Mouse (Mus musculus): ENCODE data around the gene Comt. TPM values are rescaled to one million over a fixed set of nuclear protein-coding genes. Genes with fewer than 3 reads are reported as not detected.

Comt gene
- 10 to 100 TPM; 40.7 to 43.1 TPM for total RNA-seq (2021)
- long read RNA-seq, experiment 1, transcript Comt-201 (6 exons, 1,397 nt): major isoform, 14 of 30 reads
- long read RNA-seq, experiment 1, transcript Comt-202 (5 exons, 1,866 nt): minor isoform, 12 of 30 reads
- long read RNA-seq, experiment 1, partial matches to known transcripts: 4 of 30 reads
- long read RNA-seq, experiment 1, other reads (novel, unspliced or antisense): 0 of 30 reads
- long read RNA-seq, experiment 2, transcript Comt-202 (5 exons, 1,866 nt): major isoform, 13 of 27 reads
- long read RNA-seq, experiment 2, transcript Comt-201 (6 exons, 1,397 nt): minor isoform, 11 of 27 reads
- long read RNA-seq, experiment 2, partial matches to known transcripts: 3 of 27 reads
- long read RNA-seq, experiment 2, other reads (novel, unspliced or antisense): 0 of 27 reads

- DNase-seq: no peak
- intact Hi-C loops (cut with DNase I; ENCODE audit: low total_unique reads): no loop called here
Observed at GRCm38 (mm10) chr16:18426802-18427280, at the start of gene Comt. TSS of gene Comt (minus strand) at chr16:18426852.

GRCm38 (mm10) chr16:18474021-18474420 lies 47.4 kb upstream of the Comt start:
- intact Hi-C loops (cut with DNase I; ENCODE audit: low total_unique reads): no loop called here
- DNase-seq: no peak

DNA sequence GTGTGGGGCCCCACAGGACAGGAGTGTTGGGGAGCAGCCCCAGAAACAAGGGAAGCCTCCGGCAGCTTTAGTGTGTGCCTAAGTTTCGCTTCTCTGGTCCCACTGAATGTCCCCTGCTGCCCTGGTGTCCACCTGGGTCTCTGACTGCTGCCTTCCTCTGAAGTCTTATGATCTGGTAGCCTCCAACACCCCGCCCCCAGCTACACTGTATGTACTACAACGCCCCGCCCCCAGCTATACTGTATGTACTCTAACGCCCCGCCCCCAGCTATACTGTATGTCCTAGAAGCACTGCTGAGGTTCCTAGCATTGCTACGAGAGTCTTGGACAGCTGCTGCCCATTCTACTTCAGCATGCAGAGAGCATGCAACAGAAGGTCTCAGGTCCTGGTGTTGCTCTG lies 46.3 kb upstream of the Comt start:
- intact Hi-C loops (cut with DNase I; ENCODE audit: low total_unique reads): no loop called here
- no peak for DNase-seq

DNA sequence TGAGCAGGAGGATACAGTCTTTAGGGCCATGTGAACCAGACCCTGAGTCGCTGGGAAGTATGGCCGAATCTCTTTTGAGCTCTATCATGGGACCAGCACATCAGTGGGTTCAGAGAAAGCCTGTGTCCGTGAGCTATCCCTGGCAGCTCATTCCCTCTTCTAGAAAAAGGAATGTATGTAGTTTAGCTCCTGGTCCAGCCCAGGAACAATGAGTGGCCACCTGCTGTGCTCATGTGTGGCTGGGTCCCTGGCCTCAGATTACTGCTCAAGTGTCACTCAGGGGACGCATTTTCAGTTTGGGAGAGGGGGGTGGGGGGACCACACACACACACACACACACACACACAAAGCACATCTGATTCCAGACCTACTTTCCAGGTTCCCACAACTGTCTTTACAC lies 45.8 kb upstream of the Comt start:
- intact Hi-C loops (cut with DNase I; ENCODE audit: low total_unique reads): no loop called here

GRCm38 (mm10) chr16:18471976-18472375 lies 45.3 kb upstream of the Comt start:
- no peak for DNase-seq
- intact Hi-C loops (cut with DNase I; ENCODE audit: low total_unique reads): no loop called here

More for the DNA sequence above, 45.8 kb upstream of the Comt start:
- DNase-seq: no peak

GRCm38 (mm10) chr16:18471381-18471955 lies 44.8 kb upstream of the Comt start:
- intact Hi-C loops (cut with DNase I; ENCODE audit: low total_unique reads): no loop called here

DNA sequence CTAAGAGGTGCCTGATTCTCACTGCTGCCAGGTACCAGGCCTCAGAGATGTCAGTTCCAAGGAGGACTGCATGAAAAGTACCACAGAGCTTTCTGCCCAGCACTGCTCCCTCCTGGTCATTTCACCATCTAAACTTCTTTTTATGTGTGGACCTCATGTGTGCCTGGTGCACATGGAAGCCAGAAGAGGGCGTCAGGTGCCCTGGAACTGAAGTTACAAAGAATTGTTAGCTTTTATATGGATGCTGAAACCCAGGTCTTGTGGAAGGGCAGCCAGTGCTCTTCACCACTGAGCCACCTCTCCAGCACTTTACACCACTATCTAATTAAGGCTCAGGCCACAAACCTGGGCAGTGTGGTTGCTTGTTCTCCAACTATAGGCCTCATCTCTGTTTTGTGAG lies 44.2 kb upstream of the Comt start:
- intact Hi-C loops (cut with DNase I; ENCODE audit: low total_unique reads): no loop called here
- no peak for DNase-seq

More at GRCm38 (mm10) chr16:18471381-18471955, 44.8 kb upstream of the Comt start:
- DNase-seq: no peak

DNA sequence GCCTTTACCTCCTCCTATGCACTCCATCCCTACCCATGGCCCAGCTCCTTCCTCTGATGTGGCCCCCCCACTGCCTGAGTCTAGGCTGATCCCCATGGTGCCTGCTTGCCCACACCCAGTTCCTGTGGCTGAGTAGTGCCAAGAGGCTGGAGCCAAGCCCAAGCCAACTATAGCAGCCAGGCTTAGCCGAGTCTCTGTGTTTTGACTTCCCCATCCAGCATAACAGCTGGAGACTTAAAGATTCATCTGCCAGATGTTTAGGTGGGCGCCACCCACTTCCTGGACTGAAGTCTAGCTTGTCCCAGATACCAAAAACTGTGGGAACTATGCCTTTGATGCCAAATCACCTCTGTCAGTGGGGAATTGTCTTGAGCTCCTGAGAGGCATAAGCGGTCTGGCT lies 37.6 kb upstream of the Comt start:
- peak; percentile 45 for DNase-seq
- intact Hi-C loops (cut with DNase I; ENCODE audit: low total_unique reads): no loop called here

GRCm38 (mm10) chr16:18462598-18462997 lies 35.9 kb upstream of the Comt start:
- intact Hi-C loops (cut with DNase I; ENCODE audit: low total_unique reads): no loop called here
- no peak for DNase-seq

GRCm38 (mm10) chr16:18462031-18462430 lies 35.4 kb upstream of the Comt start:
- intact Hi-C loops (cut with DNase I; ENCODE audit: low total_unique reads): no loop called here
- no peak for DNase-seq

DNA sequence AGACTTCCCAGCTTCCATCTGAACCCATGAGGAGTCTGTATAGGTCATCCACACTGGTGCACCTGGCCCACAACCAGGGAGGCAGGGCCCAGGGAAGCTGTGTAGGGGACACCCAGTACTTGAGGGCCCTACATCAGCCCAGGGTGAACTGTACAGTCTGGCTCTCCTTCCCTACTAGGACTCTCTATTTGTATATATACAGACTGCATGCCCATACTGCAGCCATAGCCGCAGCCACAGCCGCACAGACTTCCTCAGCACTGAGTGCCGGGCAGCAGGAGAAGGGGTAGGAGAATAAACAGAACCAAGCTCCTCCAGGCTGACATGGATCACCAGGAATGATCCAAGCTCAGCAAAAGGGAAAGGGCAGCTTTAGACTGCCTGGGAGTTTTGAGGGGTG lies 34.2 kb upstream of the Comt start:
- intact Hi-C loops (cut with DNase I; ENCODE audit: low total_unique reads): no loop called here
- DNase-seq: no peak

GRCm38 (mm10) chr16:18459955-18460370 lies 33.3 kb upstream of the Comt start:
- peak; percentile 31 for DNase-seq
- intact Hi-C loops (cut with DNase I; ENCODE audit: low total_unique reads): no loop called here

DNA sequence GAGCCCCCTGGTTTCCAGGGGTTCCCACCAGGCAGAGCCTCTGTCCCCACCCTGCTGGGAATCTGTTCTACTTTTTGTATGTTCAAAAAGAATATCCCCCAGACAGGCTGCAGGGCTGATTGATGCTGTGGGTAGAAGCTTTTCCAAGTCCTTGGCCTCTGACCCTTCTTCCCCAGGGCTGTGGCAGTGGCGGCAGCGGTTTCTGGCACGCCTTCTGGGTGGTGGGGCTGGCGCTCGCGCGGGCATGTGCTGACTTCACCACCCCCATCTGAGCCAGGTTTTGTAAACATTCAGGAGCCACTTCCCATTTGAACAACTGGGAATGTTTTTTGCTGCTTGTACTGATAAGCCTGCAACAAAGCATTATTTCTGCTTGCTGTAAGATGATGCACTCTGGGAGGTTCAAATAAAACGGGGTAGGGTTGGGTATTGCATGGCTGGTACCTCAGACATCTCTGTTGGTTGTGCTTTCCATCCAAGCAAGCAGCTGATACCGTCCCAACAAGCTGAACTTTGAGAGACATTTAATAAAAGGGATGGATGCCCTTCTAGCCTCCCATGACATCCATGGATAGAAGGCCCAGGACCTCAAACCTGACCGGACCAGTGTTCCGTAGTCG lies 32.8 kb upstream of the Comt start:
- intact Hi-C loops (cut with DNase I; ENCODE audit: low total_unique reads): no loop called here
- DNase-seq: no peak

DNA sequence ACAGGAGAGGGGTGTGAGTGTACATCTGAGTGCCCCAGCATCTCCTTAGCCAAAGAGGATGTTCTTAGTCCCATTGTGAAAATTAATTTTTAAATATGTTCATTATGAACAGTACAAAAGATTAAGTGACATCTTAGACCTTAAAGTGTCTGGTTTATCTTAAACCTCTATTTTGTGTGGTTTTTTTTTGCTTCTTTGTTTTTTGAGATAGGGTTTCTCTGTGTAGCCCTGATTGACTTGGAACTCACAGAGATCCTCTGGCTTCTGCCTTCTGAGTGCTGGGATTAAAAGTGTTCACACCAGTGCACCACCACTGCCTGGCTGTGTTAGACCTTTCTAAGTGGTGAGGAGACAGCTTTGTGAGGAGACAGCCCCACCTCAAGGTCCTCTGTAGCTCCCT lies 32.0 kb upstream of the Comt start:
- intact Hi-C loops (cut with DNase I; ENCODE audit: low total_unique reads): no loop called here
- no peak for DNase-seq

GRCm38 (mm10) chr16:18455407-18455806 lies 28.8 kb upstream of the Comt start:
- DNase-seq: no peak
- intact Hi-C loops (cut with DNase I; ENCODE audit: low total_unique reads): no loop called here

DNA sequence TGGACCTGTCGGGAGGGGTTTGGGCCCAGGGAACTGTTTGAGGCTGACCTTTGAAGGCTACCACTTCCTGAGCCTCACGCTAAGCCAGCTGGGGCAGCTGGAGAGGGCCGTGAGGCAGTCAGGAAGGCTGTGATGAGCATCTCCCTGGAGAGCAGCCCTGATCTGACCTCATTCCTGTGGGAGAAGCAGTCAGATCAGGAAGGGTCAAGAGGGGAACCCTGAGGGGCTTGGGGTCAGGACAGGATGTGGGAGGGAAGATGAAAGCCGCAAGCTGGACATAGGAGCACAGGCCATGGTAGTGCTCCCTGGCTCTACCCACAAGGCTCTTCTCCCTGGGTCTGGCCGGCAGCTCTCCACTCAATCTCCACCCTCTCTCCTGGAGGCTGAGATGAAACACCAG lies 27.2 kb upstream of the Comt start:
- peak; percentile 21 for DNase-seq
- intact Hi-C loops (cut with DNase I; ENCODE audit: low total_unique reads): no loop called here

DNA sequence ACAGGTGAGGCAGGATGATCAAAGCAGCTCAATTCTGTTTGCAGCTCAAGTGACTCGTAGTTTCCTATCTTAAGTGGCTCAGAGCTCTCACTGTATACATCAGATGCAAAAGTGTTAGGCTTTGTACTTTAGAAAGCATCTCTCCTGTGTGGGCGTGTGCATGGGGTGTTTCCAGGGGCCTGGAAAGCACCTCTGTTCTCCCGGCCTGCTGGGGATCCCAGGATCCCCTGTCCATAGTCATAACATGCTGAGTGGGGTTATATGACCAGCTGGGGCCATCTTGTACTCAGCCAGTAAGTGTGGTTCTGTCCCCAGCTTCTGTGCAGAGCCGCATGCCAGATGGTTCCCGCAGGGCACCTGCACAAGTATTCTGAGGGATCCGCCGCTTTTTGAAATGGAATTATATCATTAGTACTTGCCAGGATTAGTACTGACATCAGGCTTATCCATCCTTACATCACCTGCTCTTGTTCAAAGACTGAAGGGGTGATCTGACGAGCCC lies 25.8 kb upstream of the Comt start:
- intact Hi-C loops (cut with DNase I; ENCODE audit: low total_unique reads): no loop called here
- no peak for DNase-seq

- DNase-seq: no peak
- intact Hi-C loops (cut with DNase I; ENCODE audit: low total_unique reads): no loop called here
Observed at GRCm38 (mm10) chr16:18451486-18452181, 25.0 kb upstream of the Comt start.

DNA sequence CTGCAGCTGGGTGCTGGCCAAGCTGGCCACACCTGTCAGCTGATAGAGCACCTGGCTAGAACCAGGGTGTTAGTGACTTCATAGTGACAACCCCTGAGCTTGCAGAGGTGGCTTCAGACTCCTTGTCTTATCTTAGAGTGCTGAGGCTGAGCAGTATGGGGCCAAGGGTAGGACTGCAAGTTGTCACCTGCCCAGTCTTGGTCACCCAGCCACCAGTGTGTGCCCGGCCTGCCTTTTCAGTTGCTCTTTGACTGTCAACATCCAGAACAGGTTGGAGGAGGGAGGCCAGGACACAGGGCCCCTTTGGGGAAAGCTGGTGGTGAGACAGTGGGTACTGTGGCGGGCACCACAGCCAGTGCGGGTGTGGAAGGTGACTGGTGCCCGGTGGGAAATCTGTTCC lies 22.4 kb upstream of the Comt start:
- no peak for DNase-seq
- intact Hi-C loops (cut with DNase I; ENCODE audit: low total_unique reads): no loop called here

DNA sequence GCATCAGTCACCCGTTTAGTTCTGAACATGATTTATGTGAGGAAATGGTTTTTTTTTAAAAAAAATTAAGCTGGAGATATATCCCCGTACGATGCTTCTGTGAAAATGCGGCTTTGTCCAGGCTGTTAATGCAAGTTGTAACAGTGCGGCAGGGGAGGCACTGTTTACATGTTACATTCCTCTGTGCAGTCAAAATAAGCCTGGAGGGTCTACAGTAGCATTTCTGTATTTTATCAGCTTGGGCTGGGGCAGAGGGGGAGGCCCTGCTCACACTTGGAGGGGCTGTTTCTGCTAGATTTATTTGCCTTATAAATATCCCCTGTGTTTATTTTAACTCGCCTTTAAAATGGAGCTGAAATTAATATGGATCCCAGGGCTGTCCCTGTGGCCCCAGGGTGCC lies 21.5 kb upstream of the Comt start:
- no peak for DNase-seq
- intact Hi-C loops (cut with DNase I; ENCODE audit: low total_unique reads): no loop called here

Measured in gastrocnemius, postnatal 14 days (tissue).